Mouse (Mus musculus): ENCODE measurements around the gene Upk3bl. TPM values are rescaled to one million over a fixed set of nuclear protein-coding genes. Genes with fewer than 3 reads are reported as not detected.
A peak's percentile ranks its signal among the peaks of the same experiment; 100 is the strongest.
"Not testable (repeated sequence)": the region's sequence is repeated elsewhere in the genome, so short reads cannot be mapped to it uniquely, and the experiment has no call there.

The Upk3bl gene
- total RNA-seq, 2 experiments from 2014 or later = not detected

- peak; percentile 31 for DNase-seq
Observed at GRCm38 (mm10) chr5:136084891-136085651, 30.8 kb downstream of the Upk3bl start.

GRCm38 (mm10) chr5:136086290-136086689 lies 32.0 kb downstream of the Upk3bl start:
- no peak for DNase-seq

GRCm38 (mm10) chr5:136088821-136089575 lies 34.7 kb downstream of the Upk3bl start:
- no peak for DNase-seq

- no peak for DNase-seq
Observed at GRCm38 (mm10) chr5:136091927-136092326, 37.6 kb downstream of the Upk3bl start.

GRCm38 (mm10) chr5:136094249-136095010 lies 40.1 kb downstream of the Upk3bl start:
- no peak for DNase-seq

GRCm38 (mm10) chr5:136095089-136095488 lies 40.8 kb downstream of the Upk3bl start:
- DNase-seq = no peak

GRCm38 (mm10) chr5:136098536-136098935 lies 44.2 kb downstream of the Upk3bl start:
- no peak for DNase-seq

GRCm38 (mm10) chr5:136102099-136102820 lies 48.0 kb downstream of the Upk3bl start:
- DNase-seq = peak; percentile 73

- DNase-seq = peak; percentile 37
Observed at GRCm38 (mm10) chr5:136104511-136104910, 50.2 kb downstream of the Upk3bl start.

GRCm38 (mm10) chr5:136108486-136108885 lies 54.2 kb downstream of the Upk3bl start:
- no peak for DNase-seq

- DNase-seq = no peak
Observed at GRCm38 (mm10) chr5:136109042-136109441, 54.8 kb downstream of the Upk3bl start.

- DNase-seq = not testable (repeated sequence)
Observed at GRCm38 (mm10) chr5:136113546-136113945, 59.3 kb downstream of the Upk3bl start.

Small RNA genes within 50 kb of the gene (microRNA-seq; reads per million reads assigned to microRNA genes)
- 0 to 1.0 reads per million in 2 experiments for gene Mir7035

Other genes with a start within 250 kb of the Upk3bl start
- under 1 TPM; 0.09 to 0.11 TPM for gene Srrm3, start 247.6 kb upstream of the Upk3bl start, total RNA-seq (2021)
- gene Hspb1, start 166.6 kb upstream of the Upk3bl start, total RNA-seq (2021) = 100 to 1,000 TPM; 357 to 451 TPM
- 100 to 1,000 TPM; 302 to 322 TPM for gene Ywhag, start 119.9 kb upstream of the Upk3bl start, total RNA-seq (2021)
- gene Ssc4d, start 80.0 kb upstream of the Upk3bl start, total RNA-seq (2021) = 1 to 10 TPM in 1 of 2 experiments, under 1 TPM in 1; 0.78 to 1.1 TPM
- gene Zp3, start 74.4 kb upstream of the Upk3bl start, total RNA-seq (2021) = not detected
- gene Dtx2, start 59.7 kb upstream of the Upk3bl start, total RNA-seq (2021) = 1 to 10 TPM; 7.7 to 9.2 TPM
- under 1 TPM in 1 of 2 experiments, not detected in 1; 0.14 TPM for gene Upk3b, start 16.0 kb upstream of the Upk3bl start, total RNA-seq (2021)
- gene Rasa4, start 29.4 kb downstream of the Upk3bl start, total RNA-seq (2021) = 10 to 100 TPM; 12.9 to 20.5 TPM
- 10 to 100 TPM; 71.2 to 75.6 TPM for gene Polr2j, start 62.1 kb downstream of the Upk3bl start, total RNA-seq (2021)
- gene Lrwd1, start 81.6 kb downstream of the Upk3bl start, total RNA-seq (2021) = 1 to 10 TPM; 4.9 to 7.4 TPM
- gene Alkbh4, start 81.7 kb downstream of the Upk3bl start, total RNA-seq (2021) = 1 to 10 TPM; 5.0 to 6.2 TPM
- 1 to 10 TPM; 4.9 to 7.8 TPM for gene Orai2, start 116.2 kb downstream of the Upk3bl start, total RNA-seq (2021)
- gene Prkrip1, start 144.5 kb downstream of the Upk3bl start, total RNA-seq (2021) = 10 to 100 TPM; 26.9 to 28.2 TPM
- gene Sh2b2, start 192.1 kb downstream of the Upk3bl start, total RNA-seq (2021) = 10 to 100 TPM; 10.3 to 11.5 TPM